Mouse (Mus musculus) frontal cortex, postnatal 36 days (tissue): ENCODE data around the gene Olfr750.

Experiments used
- DNase-seq, 2 experiments: peaks; one replicate each; pipeline ENCODE4 v3.0.0; 2022; ENCODE audit warnings: low spot score in 2 of 2

The Olfr750 gene

GRCm38 (mm10) chr14:51074335-51074734 lies at the start of gene Olfr750:
Gene Olfr750, minus strand, starts transcription at chr14:51074435.
- no peak for DNase-seq

GRCm38 (mm10) chr14:51113916-51114560 lies 39.8 kb upstream of the Olfr750 start, which contains the start of gene Eddm3b:
Gene Eddm3b, plus strand, starts transcription at chr14:51114426.
- no peak for DNase-seq

- DNase-seq = no peak
These were observed 39.2 kb upstream of the Olfr750 start for GRCm38 (mm10) chr14:51113476-51113875.

DNA sequence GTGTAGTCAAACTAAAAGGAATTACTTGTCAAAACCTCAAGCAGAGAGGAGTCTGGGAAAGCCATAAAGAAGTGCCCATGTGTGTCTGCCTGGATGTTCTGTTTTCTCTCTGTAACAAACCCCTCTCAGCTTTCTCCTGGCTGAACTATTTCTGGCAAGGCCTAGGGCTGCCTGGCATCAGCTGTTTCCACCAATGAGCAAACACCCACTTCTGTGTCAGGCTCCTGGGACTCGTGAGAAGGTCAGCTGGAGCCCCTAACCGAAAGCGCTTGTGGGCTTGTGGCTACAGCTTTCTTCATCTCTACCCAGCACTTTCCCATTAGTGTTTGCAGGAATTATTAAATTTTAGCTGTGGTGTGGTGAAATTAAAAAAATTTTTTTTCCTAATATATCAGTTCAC lies 37.7 kb upstream of the Olfr750 start:
- no peak for DNase-seq

GRCm38 (mm10) chr14:51106449-51106967 lies 32.3 kb upstream of the Olfr750 start:
- DNase-seq = no peak

DNA sequence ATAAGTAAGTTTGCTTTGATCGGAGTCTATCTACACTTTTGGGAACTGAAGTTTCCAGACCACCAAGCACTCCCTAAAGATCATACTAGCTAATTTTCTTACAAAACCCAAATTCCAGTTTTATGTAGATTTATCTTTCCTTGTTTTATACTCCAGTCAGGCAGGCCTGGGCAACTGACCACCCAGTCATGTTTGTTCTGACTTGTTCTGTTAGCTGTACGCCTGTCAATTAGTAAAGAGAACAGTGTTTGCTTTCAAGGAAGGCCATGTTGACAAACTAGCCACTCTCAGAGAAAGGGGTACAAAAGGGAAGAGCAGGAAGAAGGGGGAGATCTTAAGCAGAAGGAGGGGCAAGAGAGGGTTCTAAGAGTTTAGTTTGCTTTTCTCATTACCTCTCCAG lies 30.1 kb upstream of the Olfr750 start:
- DNase-seq = no peak

DNA sequence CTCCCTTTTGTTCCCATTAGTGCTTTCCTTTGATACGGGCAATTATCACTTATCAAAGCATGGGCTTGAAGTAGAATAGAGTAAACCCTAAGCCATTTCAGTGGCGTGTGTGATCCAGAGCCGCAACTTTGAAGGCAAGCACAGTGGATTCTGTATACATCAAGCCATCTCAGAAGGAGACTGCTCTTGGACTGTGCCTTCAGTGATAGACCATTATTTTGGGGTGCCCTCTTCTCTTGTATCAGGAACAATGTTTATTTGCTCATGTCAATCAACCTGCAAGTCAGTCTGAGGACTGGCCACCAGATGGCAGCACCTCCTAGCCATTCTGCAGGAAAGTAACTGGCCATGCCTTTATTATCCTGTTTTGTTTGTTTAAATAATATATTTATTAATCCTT lies 29.0 kb upstream of the Olfr750 start:
- peak; percentile 61 to 74 for DNase-seq

DNA sequence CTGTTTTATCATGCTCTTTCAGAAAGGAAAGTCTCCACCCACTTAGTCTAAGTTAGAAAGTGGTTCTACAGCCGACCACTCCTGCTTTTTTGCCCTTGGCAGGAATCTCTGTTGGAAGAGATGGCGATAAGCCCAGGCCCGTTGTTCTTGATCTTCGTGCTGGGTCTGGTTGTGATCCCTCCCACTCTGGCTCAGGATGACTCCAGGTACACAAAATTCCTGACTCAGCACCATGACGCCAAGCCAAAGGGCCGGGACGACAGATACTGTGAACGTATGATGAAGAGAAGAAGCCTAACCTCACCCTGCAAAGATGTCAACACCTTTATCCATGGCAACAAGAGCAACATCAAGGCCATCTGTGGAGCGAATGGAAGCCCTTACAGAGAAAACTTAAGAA lies 27.0 kb upstream of the Olfr750 start:
- DNase-seq = no peak

- DNase-seq = no peak
These were observed 24.7 kb upstream of the Olfr750 start for GRCm38 (mm10) chr14:51098921-51099320.

GRCm38 (mm10) chr14:51098300-51098699 lies 24.1 kb upstream of the Olfr750 start:
- DNase-seq = peak; percentile 80 to 96

DNA sequence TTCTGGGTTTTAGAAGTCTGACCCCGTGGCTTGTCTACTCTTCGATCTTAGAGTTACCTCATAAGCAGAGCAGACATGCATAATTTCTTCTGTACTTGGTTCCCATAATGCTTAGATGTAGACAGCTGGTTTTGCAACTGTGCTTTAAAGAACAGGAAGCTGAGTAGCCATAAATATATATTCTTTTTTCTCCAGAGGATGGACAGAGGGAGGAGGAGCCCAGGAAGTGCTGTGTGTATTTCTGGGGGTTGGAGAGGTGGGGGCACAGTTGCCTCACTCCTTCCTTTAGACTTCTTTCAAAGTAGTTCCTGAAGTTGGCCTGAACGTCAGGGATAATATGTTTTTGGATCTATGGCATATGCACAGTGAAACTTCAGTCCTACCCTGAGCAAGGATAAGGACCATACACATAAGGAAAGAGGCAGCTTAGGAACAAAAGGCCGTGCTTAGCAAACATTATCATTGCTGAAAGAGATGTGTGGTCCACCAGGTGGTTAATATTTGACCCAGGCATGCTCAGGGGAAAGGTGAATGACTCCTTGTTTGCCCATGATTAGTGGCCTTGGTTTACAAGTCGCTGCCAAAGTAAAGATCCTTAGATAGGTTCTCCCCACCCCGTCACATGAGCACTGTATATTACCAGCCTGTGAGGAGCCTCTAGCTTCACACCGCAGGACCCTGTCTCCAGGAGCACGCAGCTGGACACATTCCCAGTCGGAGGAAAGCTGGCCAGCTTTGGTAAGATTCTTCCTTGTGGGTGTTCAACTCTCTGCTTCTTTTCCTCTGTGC lies 21.7 kb upstream of the Olfr750 start:
- peak in 1 of 2 experiments; percentile 7 for DNase-seq

- no peak for DNase-seq
These were observed 20.7 kb upstream of the Olfr750 start for GRCm38 (mm10) chr14:51094921-51095320.

GRCm38 (mm10) chr14:51094096-51094875 lies 20.1 kb upstream of the Olfr750 start:
- peak in 1 of 2 experiments; percentile 11 for DNase-seq

DNA sequence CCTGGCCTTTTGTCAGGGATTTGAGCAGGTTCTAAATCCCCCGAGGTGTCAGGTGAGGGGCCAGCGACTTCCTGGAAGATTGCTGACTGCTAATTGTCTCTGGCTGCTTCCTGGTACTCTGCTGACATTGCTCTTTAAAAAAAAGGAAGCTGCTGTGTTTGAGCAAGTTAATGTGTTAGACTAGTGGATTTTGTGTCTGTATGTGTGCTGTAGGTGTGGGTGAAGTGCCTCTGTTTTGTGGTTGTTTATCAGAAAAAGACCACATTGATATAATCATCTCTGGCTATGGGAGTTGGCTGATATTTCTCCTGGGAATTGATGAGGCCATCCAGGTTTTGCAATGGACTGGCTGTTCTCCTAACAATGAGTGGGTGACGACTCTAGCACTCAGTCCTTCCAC lies 19.3 kb upstream of the Olfr750 start:
- no peak for DNase-seq

GRCm38 (mm10) chr14:51092073-51092620 lies 17.9 kb upstream of the Olfr750 start:
- DNase-seq = no peak

DNA sequence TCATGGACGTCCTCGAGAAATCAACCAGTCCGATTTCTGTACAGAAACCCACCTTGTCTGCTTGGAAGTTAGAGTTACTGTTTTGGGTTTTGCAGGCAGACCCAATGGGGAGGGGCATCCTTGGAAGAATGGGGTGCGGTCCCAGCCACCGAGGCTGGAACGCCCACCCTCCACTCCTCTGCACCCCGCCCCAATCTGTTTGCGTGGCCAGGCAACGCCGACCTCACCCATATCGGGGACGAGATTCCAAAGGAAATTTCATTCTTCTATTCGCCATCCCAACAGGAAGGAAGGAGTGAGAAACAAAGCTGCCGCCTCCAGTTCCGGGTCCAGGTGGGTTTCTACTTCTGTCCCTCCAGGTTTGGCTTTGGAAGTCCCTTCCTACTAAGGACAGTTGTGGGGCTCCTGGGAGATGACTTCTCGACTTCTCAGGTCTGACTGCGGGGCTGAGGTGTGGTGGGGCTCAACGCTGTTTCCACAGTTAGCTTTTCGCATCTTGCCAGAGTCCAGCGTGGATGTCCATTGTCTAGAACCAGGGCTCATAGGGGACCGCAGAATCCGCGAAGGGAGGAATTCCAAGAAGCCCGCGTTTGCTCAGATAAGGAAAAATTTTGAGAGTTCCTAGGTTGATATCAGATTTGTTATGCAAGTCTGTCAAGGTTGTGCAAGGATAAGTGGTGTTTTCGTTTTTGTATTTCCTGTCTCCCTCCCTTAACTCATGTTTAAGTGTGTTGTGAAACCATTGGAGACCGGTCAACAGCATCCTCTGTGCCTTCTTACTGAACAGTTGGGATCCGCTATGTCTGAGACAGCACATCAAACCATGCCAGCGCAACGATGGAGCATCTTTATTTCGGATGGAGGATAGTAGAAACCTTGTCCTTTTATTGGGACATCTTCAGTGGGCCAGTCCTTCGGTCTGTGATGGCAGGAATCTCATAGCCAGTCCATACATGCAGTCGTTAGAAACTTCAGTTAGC lies 17.0 kb upstream of the Olfr750 start, which contains the start of the genes Rnase4 and Ang:
Gene Rnase4, plus strand, starts transcription at position 157 of the 980 bp plus-strand sequence.
Gene Ang, plus strand, starts transcription at position 230 of the 980 bp plus-strand sequence.
- no peak for DNase-seq

- peak; percentile 91 to 92 for DNase-seq
These were observed 16.0 kb upstream of the Olfr750 start for GRCm38 (mm10) chr14:51090077-51090781.

- no peak for DNase-seq
These were observed 15.4 kb upstream of the Olfr750 start for GRCm38 (mm10) chr14:51089674-51090076.

- peak; percentile 99 for DNase-seq
These were observed 14.9 kb upstream of the Olfr750 start for GRCm38 (mm10) chr14:51088970-51089673.
